Mouse (Mus musculus): Measurements from ENCODE around the gene Olfr1087.

- TF ChIP-seq CTCF (IDR thresholded peaks at IDR 0.05; ENCODE audit: control insufficient read depth, insufficient read depth, insufficient replicate concordance, low read depth, low read length) (no peak), POLR2A (IDR thresholded peaks at IDR 0.05; ENCODE audit: control insufficient read depth, low read depth, low read length) (no peak)
These were observed 18.2 kb downstream of the Olfr1087 start, which contains the start of gene Olfr1086 for GRCm38 (mm10) chr2:86679992-86680391.

All from testis, adult 2 months (tissue).